Mouse (Mus musculus): ENCODE measurements around the gene Efhd2.

The Efhd2 gene

DNA sequence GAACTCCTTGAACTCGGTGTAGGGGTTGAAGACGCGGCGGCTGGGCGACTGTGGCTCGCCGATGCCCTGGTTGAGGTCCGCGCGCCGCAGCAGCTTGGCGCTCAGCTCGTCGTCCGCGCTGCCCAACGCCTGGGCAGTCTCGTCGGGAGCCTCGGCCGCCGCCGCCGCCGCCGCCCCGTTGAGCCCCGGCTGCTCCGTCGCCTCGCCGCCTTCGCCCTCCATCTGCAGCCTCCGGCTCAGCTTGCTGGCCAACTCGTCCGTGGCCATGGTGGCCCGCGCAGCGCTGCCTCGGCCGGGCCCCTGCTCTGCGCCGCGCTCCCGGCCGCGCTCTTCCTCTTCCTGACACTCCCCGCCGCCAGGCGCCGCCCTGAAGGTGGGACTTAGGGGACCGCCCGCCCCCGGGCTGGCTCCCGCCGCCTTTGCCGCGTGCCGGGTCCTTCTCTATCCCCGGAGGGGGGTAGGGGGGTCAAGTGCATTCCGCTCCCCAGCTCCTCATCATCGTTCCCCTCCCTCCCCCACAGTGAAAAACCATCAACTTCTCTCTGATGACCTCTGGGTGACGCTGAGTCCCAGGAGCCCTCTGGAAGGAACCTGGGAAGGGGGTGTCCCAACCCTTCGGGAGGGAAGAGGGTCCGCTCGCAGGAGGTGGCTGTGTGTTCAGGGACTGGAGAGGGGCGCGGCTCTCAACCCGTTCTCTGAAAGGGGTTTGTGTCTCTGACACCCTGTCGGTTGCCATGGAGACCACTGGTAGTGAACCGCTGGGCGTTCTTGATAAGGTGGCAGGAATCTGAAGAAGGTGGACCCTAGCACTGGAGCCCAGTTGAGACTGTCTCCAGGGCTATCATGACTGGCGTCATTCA, at the start of gene Efhd2:
Gene Efhd2 (minus strand): TSS at position 320 of the 860 bp plus-strand sequence.
- peak; percentile 80 for DNase-seq (ENCODE audit: low spot score)

GRCm38 (mm10) chr4:141923961-141924360, 49.2 kb upstream of the Efhd2 start:
- DNase-seq (ENCODE audit: low spot score), result peak; percentile 57

DNA sequence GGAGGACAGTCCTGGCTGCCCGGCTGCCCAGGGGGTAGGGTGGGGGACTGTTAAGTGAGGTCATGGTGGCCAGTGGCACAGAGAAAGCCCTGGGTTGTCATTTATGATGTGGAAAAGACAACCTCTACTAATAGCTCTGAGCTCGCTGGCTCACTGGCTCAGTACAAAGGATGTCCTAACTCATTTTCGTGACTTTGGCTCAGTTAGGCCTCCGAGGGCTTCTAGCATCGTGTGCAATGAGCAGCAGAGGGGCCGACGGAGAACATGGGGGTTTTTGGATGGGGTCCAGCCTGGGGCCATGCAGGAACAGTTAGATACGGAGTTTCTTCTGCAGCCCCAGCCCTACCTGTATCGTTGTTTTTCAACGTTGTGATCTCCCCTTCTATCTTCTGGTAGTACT, 45.7 kb upstream of the Efhd2 start:
- no peak for DNase-seq (ENCODE audit: low spot score)

- no peak for DNase-seq (ENCODE audit: low spot score)
Measured at GRCm38 (mm10) chr4:141917735-141918419, 43.2 kb upstream of the Efhd2 start.

DNA sequence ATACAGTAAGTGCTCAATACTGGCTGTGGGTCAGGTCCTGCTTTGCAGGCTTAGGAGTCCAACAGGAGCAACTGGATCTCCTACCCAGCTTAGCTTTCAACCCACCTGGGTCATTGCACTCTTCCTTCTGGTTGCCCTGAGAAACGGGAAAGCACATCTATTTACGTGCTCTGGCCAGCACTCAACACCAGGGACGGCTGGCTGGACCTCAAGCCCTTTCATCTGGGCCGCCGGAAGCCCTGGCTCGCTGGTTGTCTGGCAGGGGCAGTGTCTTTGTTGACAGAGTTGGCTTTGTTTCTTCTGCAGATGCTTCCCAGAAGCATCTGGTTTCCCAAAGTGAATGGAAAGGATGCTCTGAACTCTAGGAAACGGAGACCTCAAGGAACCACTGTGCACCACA, 39.3 kb upstream of the Efhd2 start:
- no peak for DNase-seq (ENCODE audit: low spot score)

DNA sequence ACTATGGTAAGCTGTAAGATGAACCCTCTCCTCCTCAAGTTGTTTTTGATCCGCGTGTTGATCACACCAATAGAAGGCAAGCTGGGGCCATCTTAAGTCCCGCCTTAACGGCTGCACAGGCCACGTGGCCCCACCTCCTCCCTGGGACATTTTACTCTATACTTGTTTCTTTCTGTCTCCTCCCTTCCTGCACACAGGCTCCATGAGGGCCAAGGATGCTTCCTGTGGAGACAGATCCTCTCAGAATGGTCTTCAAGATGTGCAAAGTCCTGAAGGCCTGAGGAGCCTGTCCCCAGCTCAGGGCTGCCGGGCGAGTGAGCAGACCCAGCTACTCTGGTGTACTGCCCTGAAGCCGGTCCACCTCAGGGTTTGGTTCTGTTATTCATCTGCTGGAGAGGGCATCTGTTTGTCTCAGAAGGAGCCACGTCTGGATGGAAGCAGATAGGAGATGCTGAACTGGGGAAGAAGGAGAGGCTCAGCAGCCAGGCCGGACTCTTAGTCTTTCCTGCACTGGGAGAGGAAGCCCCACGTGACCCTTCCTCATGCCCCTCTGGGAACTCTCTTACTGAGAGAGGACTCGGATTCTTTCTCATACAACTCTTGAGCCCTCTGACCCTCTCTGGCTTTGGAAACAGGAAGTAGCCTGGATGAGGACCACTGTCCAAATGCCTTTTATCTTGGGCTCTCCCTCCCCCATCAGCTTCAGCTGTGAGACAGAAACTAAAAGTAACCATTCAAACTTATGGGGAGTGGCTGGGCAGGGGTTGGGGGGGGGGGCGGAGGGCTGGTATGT, 38.7 kb upstream of the Efhd2 start:
- no peak for DNase-seq (ENCODE audit: low spot score)

DNA sequence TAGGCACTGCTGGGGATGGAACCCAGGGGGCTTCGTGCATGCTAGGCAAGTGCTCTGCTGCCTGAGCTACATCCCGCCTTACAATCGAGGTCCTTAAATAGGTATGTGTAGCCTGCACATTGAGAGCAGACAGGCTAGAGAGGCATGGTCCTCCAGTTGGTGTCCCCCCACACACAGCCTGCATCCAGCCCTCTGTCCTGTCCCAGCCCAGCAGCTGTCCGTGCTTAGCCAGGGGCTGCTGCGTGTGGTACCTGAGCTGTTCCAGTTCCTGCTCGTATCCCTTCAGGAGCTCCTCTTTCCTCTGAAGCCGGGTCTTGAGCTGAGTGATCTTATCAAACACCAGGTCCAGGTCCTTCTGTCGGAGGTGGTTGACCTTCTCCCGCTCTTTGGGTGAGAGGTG, 30.0 kb upstream of the Efhd2 start:
- DNase-seq (ENCODE audit: low spot score), result no peak

- no peak for DNase-seq (ENCODE audit: low spot score)
Measured at GRCm38 (mm10) chr4:141902479-141902858, 27.7 kb upstream of the Efhd2 start.

DNA sequence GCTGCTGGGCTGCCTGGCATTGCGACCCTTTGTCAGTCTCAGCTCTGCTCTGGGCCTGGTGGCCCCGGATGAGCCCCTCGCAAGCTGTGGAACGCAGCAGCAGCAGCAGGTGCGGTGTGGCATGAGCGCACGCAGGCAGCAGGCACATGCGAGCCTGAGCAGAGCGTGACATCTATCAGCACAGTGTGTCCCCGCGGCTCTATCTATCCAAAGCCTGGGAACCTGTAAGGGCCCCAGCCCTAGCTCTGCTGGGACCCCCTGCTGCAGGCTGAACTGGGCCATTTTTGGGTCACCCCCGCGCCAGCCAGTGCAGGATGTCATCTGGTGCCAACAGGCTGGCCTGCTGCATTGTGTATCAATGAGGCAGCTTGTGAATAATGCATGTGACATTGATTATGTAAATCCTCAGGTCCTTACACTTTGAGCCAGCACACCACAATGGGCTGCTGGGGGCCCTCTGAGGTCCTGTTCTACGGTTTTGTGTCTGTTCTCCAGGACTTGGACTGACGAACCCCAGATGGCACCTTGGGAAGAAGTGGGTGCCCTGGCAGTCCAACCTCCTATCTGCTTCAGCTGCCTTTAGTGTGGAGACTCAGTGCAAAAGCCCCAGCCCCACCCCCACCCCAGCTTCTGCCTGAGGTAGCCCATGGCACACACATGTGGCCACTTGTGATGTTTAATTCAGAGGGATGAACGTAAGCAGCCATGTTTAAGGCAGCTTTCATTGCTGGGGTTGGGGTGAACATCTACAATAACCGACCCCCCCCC, 27.2 kb upstream of the Efhd2 start:
- DNase-seq (ENCODE audit: low spot score), result no peak

DNA sequence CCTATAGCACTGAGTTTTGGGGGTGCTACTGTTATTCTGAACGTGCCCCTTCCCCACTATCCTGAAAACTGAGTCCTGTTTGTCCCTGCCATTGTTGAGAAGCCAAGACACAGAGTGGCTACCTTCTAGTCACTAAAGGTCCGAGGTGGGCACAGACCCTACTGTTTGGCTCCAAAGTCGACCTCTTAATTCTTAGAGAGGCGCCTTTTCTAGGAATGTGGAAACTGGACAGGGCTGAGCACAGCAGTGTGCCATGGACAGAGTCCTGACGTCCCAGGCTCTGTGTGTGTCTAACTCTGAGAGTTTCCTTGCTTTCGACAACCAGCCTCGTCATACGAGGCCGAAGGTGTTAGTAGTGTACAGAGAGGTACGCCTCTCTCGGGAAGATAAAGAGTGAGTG, 25.7 kb upstream of the Efhd2 start:
- no peak for DNase-seq (ENCODE audit: low spot score)

GRCm38 (mm10) chr4:141899936-141900335, 25.2 kb upstream of the Efhd2 start:
- DNase-seq (ENCODE audit: low spot score), result no peak

- DNase-seq (ENCODE audit: low spot score), result no peak
Measured at GRCm38 (mm10) chr4:141898905-141899304, 24.2 kb upstream of the Efhd2 start.

DNA sequence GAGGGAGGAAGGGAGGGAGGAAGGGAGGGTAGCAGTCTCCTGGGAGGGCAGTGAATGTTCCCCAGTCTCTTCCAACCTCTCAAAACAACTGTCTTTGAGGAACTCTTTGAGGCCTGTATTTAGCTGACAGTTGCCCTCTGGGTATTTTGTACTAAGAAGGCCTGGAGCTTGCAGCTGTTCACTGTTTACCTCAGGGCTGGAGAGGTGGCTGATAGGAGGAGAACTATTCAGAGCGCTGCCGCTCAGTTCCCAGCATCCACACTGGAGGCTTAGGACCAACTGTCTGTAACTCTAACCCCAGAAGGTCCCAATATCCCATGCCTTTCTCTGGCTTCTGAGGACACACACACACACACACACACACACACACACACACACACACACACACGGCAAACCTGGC, 23.1 kb upstream of the Efhd2 start:
- DNase-seq (ENCODE audit: low spot score), result no peak

GRCm38 (mm10) chr4:141897225-141897624, 22.5 kb upstream of the Efhd2 start:
- DNase-seq (ENCODE audit: low spot score), result no peak

GRCm38 (mm10) chr4:141895772-141896171, 21.1 kb upstream of the Efhd2 start:
- DNase-seq (ENCODE audit: low spot score), result no peak

DNA sequence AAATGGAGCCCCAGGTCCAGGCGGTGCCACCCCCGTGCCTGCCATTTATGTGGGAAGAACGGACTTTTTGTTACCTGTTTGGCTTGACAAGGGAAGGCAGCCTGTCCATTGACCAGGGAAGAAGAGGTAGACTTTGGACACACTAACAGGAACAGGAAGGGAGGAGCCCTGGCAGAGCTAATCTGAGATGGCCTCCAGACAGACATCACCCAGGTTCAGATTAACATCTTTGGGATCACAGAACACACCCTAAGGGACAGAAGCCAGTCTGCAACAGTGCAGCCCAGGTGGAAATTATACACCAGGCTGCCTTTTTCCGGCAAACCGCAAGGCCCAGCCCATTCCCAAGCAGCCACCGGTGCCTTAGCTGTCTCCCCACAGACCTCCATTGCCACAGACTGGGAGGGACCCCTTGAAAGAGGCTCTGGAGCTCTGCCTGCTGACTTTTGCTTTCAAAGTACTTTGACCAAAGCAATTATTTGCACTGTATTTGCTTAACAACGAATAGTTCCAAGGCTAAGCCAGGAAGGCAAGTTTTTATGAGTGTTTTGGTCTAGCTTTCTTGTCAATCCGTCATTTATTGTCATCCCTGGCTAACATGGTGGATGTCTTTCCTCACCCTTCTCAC, 18.6 kb upstream of the Efhd2 start:
- no peak for DNase-seq (ENCODE audit: low spot score)

DNA sequence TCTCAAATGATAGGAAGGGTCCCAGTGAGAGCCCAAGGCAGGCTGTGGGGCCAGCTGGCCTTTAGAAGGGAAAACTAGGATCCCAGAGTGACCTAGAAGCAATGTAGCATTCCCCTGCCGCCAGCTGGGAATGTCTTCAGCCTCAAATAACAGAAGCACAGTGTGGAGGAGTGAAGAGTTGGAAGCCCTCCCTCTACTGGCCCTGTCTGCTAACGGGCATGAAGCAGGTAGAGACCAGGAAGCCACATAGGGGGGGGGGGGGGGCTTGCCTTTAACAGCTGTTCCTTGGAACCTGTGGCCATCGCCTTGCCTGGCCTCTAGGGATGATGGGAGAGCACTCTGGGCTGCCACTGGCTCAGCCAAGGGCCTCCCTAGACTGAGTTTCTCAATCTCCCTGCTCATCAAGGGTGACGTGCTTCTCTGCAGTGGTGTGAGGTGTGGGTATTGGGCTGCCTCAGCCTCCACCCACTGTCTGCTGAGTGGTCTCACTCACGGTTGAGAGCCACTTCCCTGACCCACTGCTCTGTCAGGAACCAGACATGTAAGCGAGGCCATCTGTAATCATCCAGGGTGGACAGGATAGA, 11.8 kb upstream of the Efhd2 start:
- no peak for DNase-seq (ENCODE audit: low spot score)

GRCm38 (mm10) chr4:141885451-141885850, 10.7 kb upstream of the Efhd2 start:
- no peak for DNase-seq (ENCODE audit: low spot score)

- no peak for DNase-seq (ENCODE audit: low spot score)
Measured at GRCm38 (mm10) chr4:141882858-141883257, 8.1 kb upstream of the Efhd2 start.

GRCm38 (mm10) chr4:141881950-141882349, 7.2 kb upstream of the Efhd2 start:
- DNase-seq (ENCODE audit: low spot score), result no peak

DNA sequence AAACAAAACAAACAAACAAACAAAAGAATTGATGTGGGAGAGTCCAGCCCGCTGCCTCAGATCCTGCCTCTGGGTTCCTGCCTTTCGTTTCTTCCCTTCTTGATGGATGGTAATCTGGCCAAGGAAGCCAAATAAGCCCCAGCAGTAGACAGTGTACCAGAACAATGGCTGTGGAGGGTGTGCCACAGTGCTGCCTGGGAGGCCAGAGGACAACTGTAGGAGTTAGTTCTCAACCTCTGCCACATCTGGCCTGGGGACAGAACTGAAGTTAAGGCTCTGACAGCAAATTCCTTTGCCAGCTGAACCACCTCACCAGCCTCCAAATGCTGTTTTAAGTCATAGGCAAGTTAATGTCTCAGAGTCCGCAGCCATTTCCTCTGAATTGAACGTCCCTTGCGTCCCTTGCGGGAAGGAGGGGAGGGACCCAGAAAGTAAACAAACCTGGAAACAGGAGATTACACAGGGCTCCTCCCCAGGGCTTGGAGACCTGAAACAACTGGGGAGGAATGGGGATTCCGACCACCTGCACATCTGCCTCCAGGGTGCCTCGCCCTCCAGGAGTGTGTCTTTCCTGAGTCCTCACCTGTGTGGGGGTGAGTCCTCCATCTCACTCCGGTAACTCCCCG, 6.7 kb upstream of the Efhd2 start:
- no peak for DNase-seq (ENCODE audit: low spot score)
